19 mouse cellular contexts compared by ENCODE assay signal in genomic region chr16:42308761-42309160, GRCm38 (mm10). TPM values are rescaled to one million over a fixed set of nuclear protein-coding genes. Genes with fewer than 3 reads are reported as not detected.
"Had no signal": no experiment of that assay in that cellular context is flagged by ENCODE, and none has a peak within 500 bp of the region (broad histone marks: within the 10 kb centered on the region; RNA-seq: fewer than 3 reads in every experiment).

No protein-coding gene starts in this region.

- H3K36me3 ChIP-seq: kidney, embryonic 15.5 days; limb, embryonic 10.5 days; liver, embryonic 12.5 days; neural tube, embryonic 12.5 days had no signal

- H3K27me3 ChIP-seq: kidney, embryonic 15.5 days; liver, embryonic 12.5 days; neural tube, embryonic 12.5 days had no signal

- H3K4me2 ChIP-seq: kidney, embryonic 15.5 days; liver, embryonic 12.5 days; lung, embryonic 14.5 days; neural tube, embryonic 12.5 days had no signal

- H3K9ac ChIP-seq: kidney, embryonic 15.5 days; liver, embryonic 12.5 days; lung, embryonic 14.5 days; neural tube, embryonic 12.5 days had no signal

- H3K4me3 ChIP-seq: kidney, embryonic 15.5 days; left cerebral cortex, adult 2 months; limb, embryonic 10.5 days; liver, embryonic 12.5 days; neural tube, embryonic 12.5 days had no signal

- H3K9me3 ChIP-seq: kidney, embryonic 15.5 days; limb, embryonic 10.5 days; liver, embryonic 12.5 days; neural tube, embryonic 12.5 days had no signal

- ATAC-seq: intestine, embryonic 16.5 days; liver, embryonic 12.5 days had no signal

- H3K27ac ChIP-seq: kidney, embryonic 15.5 days; left cerebral cortex, adult 2 months; limb, embryonic 10.5 days; liver, embryonic 12.5 days; neural tube, embryonic 12.5 days had no signal

- DNase-seq: kidney, adult 2 months; kidney, postnatal 14 days; lung, embryonic 14.5 days; lung, postnatal 10 days; lung, postnatal 4 days; retina, postnatal 1 day; right cerebral cortex, postnatal 4 days; spleen, adult 18-20 months; thymus, adult 18-20 months; thymus, postnatal 36 days had no signal

- H3K4me1 ChIP-seq: liver, embryonic 12.5 days had no signal

RNA-seq across cellular contexts. Expression of gene Gap43, which starts 31.7 kb away (rescaled TPM):
- total RNA-seq: megakaryocyte, adult 5-6 weeks; monocyte, adult 5-6 weeks; neutrophil, adult 5-6 weeks had no signal
